Mouse (Mus musculus): ENCODE measurements around the gene Psmd11. TPM values are rescaled to one million over a fixed set of nuclear protein-coding genes. Genes with fewer than 3 reads are reported as not detected.

The Psmd11 gene
- 86.5 and 89.7 TPM in 2 replicates for polyA plus RNA-seq (2012; rRNA removed)

DNA sequence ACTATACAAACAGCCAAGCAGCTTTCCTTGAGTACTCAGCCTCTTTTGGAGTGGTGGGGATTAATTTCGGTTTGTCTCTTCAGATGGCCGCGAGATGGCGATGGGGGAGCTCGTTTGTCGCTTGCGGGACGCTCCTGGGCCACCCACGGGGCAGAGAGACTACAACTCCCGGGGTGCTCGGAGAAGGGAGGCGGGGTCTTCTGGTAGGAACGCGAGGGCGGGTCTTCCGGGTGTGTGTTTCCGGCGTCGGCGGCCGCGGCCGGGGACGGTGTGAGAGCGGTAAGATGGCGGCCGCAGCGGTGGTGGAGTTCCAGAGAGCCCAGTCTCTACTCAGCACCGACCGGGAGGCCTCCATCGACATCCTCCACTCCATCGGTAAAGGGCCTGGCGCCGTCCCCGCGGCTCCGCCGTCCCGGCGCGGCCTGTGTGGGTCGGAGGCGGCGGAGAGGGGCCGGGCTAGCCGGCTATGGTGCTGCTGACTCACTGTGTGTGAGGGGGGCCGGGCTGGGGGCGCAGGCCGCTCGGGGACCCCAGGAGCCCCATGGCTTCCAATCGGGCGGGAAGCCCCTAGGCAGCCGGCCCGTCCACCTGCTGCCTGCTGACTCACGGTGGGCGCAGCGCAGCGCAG is at the start of gene Psmd11:
Psmd11 (plus strand) TSS at position 235 of the 628 bp plus-strand sequence.

DNA sequence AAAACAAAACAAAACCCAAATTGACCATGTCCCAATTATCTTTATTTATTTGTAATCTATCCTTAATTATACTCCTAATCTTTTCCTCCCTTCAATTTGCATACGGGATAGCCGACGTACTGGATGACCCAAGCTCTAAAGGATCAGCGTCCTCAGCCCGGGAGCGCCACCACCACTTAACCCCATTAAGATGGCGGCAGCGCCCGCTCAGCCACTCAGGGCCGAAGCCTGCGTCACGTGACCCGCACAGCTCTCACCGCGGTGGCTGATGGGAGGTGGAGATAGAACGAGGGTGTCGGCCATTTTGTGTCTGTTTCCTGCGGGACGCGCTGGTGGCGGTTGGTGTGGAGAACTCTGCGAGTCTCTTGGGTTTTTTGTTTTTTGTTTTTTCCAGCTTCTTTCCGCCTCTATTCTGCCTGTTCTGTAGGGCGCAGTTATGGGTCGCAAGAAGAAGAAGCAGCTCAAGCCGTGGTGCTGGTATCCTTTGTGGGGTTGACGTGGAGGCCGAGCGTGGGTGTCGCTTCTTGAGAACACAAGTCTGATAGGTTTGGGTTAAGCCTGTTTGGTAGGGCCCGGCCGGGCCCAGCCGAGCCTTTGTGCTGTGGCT is 45.3 kb upstream of the Psmd11 start, which contains the start of gene Zfp207:
Zfp207 (plus strand) TSS at position 261 of the 607 bp plus-strand sequence.

DNA sequence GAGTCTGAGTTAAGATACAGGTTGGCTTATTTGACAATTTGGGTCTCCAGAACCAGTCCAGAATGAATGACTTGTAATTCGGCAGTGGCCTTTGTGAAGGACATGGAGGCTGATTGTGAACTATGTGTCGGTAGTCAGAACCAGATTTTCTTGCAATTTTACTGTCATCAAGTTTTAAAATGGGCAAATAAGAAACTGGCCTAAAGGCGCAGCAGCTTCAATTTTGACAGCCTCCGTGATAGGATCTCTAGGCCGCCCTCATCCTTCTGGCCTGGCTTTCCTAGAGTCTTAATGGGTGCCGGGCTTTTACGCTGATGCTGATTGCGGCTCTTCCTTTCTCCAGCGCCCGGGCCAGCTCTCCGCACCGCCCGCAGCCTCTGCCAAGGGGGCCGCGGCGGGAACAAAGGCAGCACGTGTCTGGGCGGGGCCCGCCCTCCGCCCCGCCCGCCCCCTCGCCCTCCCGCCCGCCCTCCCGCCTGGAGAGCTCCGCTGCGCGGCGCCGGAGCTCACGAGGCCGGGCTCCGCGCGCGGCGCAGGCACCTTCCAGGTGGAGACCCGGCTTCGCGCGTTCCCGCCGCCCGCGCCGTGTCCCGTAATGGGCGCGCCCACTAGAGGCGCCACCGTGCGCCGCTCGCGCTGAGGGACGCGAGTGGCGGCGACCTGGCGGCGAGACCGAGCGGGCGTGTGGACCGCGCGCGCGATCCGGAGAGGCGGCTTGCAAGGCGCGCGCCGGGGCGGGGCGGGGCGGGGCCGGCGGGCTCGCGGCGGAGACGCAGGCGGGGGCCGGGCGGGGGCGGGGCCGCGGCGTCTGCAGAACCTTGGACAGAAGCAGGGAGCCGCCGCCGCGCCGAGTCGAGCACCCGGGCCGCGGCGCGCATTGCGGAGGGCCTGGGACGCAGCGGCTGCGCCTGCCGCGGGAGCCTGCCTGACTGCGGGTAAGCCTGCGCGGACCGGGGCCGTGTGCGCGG is 48.1 kb downstream of the Psmd11 start, which contains the start of gene Cdk5r1:
Cdk5r1 (plus strand) TSS at position 802 of the 968 bp plus-strand sequence.

Other genes with a start within 250 kb of the Psmd11 start
- 2.2 and 3.1 TPM in 2 replicates for gene Rnf135, start 244.8 kb upstream of the Psmd11 start, polyA plus RNA-seq (2012; rRNA removed)
- 45.6 and 48.5 TPM in 2 replicates for gene Rhot1, start 219.6 kb upstream of the Psmd11 start, polyA plus RNA-seq (2012; rRNA removed)
- gene Rhbdl3, start 127.7 kb upstream of the Psmd11 start, polyA plus RNA-seq (2012; rRNA removed): 19.8 and 28.2 TPM in 2 replicates
- 15.3 and 17.3 TPM in 2 replicates for gene 5730455P16Rik, start 50.6 kb upstream of the Psmd11 start, polyA plus RNA-seq (2012; rRNA removed)
- 280 and 304 TPM in 2 replicates for gene Zfp207, start 45.3 kb upstream of the Psmd11 start, polyA plus RNA-seq (2012; rRNA removed)
- gene Cdk5r1, start 48.4 kb downstream of the Psmd11 start, polyA plus RNA-seq (2012; rRNA removed): 223 and 253 TPM in 2 replicates

Measured in central nervous system, embryonic 14 days (tissue).